Mouse (Mus musculus) midbrain, postnatal 0 days (tissue): ENCODE measurements around the gene Kctd15. TPM values are rescaled to one million over a fixed set of nuclear protein-coding genes. Genes with fewer than 3 reads are reported as not detected.
A peak's percentile ranks its signal among the peaks of the same experiment; 100 is the strongest.

Source experiments
- ATAC-seq: fragments of 200-750 bp; cut with Nextera tagmentation; 2 replicates; pipeline ENCODE4 v1.8.0; 2017; ENCODE audit warnings: moderate number of reproducible peaks, mild to moderate bottlenecking, moderate TSS enrichment, moderate library complexity; ENCODE audit not compliant: low FRiP score
- DNase-seq: peaks from one replicate; pipeline ENCODE4 v3.0.0-alpha.2; 2015; ENCODE audit warnings: low spot score
- H3K27ac ChIP-seq: fragments of 300-500 bp; sonication (generic); 2 replicates; pipeline ENCODE4 v1.5.1; 2014; ENCODE audit warnings: low read depth, mild to moderate bottlenecking, low read length, mixed read lengths
- H3K27me3 ChIP-seq: fragments of 300-500 bp; sonication (generic); 2 replicates; pipeline ENCODE4 v1.6.1; 2014; ENCODE audit warnings: low read length, control low read depth, mixed read lengths; ENCODE audit not compliant: insufficient read depth
- H3K36me3 ChIP-seq: fragments of 300-500 bp; sonication (generic); 2 replicates; pipeline ENCODE4 v1.6.1; 2014; ENCODE audit warnings: low read length, control low read depth, mixed read lengths; ENCODE audit not compliant: insufficient read depth
- H3K4me1 ChIP-seq: fragments of 300-500 bp; sonication (generic); 2 replicates; pipeline ENCODE4 v1.6.1; 2014; ENCODE audit warnings: mild to moderate bottlenecking, control low read depth, antibody characterized with exemption, low read length, mixed read lengths; ENCODE audit not compliant: insufficient read depth
- H3K4me2 ChIP-seq: fragments of 300-500 bp; sonication (generic); 2 replicates; pipeline ENCODE4 v1.6.1; 2014; ENCODE audit warnings: low read depth, mild to moderate bottlenecking, low read length, mixed read lengths; ENCODE audit not compliant: poor library complexity, severe bottlenecking
- H3K4me3 ChIP-seq: fragments of 300-500 bp; sonication (generic); 2 replicates; pipeline ENCODE4 v1.5.1; 2014; ENCODE audit warnings: low read depth, mild to moderate bottlenecking, low read length, moderate library complexity
- H3K9ac ChIP-seq: fragments of 300-500 bp; sonication (generic); replicated peaks from 2 replicates; pipeline ENCODE4 v1.6.1; 2014; ENCODE audit warnings: mild to moderate bottlenecking, low read length, moderate library complexity, mixed read lengths; ENCODE audit not compliant: poor library complexity, severe bottlenecking
- H3K9me3 ChIP-seq: fragments of 300-500 bp; sonication (generic); 2 replicates; pipeline ENCODE4 v1.6.1; 2016; ENCODE audit warnings: low read length, control low read depth
- CTCF ChIP-seq: IDR thresholded peaks from 2 replicates; pipeline ENCODE4 v1.5.1; 2016; ENCODE audit warnings: antibody characterized with exemption, mild to moderate bottlenecking
- WGBS: fragments of 180-500 bp; shearing (Covaris S2); extraction: QIAGEN DNeasy Blood & Tissue Kit; methylation state at CpG from one replicate; pipeline ENCODE4 v1.1.7; 2014; 5-methylcytosine and 5-hydroxymethylcytosine counted together
- polyA plus RNA-seq: library from polyadenylated mRNA; unstranded; fragments of >200 nt; fragmentation: Nextera tagmentation; extraction: Ambion mirVana; gene quantifications from 2 replicates; pipeline ENCODE4 v1.2.1, GENCODE M21; 2015
- total RNA-seq: library from RNA; depleted of rRNA; stranded (reverse); fragments of >200 nt; gene quantifications from 2 replicates; pipeline ENCODE4 v1.2.3, GENCODE M21; 2014

Kctd15 gene
- total and polyA plus RNA-seq, 2 experiments from 2014 or later, result 15.0 to 69.1 TPM

- H3K4me3 ChIP-seq, result no peak overlapping the region
- H3K27me3 ChIP-seq, result no peaks in the 10 kb centered on the region
- TF ChIP-seq CTCF, result no peak
- no peaks in the 10 kb centered on the region for H3K36me3 ChIP-seq
- DNase-seq (no peak), ATAC-seq (no peak)
- no peak overlapping the region for H3K27ac ChIP-seq
- WGBS, result 81% methylated on average over 10 of the region's 10 CpGs
- H3K9ac ChIP-seq, result no peak overlapping the region
- no peaks in the 10 kb centered on the region for H3K9me3 ChIP-seq
- peaks cover 8% of the 10 kb centered on the region; the same call in 1 of the 2 replicates for H3K4me1 ChIP-seq
- no peak overlapping the region for H3K4me2 ChIP-seq
These were observed 23.4 kb downstream of the Kctd15 start for GRCm38 (mm10) chr7:34632966-34633742.

DNA sequence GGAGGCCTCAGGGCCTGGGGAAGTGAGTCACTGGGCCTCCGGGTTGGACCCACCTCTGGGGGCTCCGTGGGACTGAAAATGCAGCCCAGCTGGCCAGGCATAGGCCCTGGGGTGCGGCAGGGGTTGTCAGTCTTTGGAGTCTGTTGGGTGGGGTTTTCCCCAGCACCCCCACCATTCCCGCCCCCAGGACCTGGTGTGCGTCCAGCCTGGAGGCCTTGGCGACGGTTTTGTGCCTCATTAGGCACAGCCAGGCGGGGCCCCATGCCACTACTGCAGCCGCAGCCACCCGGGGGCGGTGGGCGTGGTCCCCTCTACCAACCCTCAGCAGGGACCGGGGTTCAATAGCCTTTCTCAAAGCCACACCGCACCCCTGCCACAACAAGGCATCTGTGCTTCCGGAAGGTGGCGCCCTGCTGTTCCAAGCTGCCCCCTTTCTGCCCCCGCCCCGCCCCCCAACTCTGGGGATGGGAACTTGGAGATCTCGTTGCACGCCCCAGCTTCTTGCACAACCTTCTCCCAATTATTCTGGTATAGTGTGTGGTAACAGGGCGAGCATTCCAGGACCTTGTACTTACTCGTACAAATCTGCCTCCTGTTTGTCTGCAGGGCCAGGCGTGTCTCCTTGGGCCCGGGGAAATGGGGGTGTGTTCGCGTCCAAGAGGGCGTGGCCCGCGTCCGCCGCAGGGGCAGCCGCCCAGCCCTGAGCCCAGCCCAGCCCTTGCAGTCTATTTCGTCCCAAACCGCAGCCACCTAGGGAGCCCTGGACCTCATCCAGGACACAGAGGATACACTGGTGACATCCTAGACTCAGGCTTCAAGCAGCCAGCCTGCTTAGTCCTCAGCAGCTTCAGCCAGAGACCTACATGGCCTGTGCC is 26.1 kb downstream of the Kctd15 start:
- H3K27ac ChIP-seq, result peak overlapping the region; percentile 51; the same call in 1 of the 2 replicates
- H3K9ac ChIP-seq, result peak overlapping the region; percentile 56
- peak overlapping the region; percentile 60 for H3K4me2 ChIP-seq
- H3K36me3 ChIP-seq, result no peaks in the 10 kb centered on the region
- H3K9me3 ChIP-seq, result no peaks in the 10 kb centered on the region
- 2% methylated on average over 34 of the region's 34 CpGs for WGBS
- ATAC-seq (peak; percentile 66), DNase-seq (peak; percentile 70)
- H3K4me3 ChIP-seq, result peak overlapping the region; percentile 28
- peak; percentile 38 for TF ChIP-seq CTCF
- H3K4me1 ChIP-seq, result peaks cover 8% of the 10 kb centered on the region; the same call in 1 of the 2 replicates
- no peaks in the 10 kb centered on the region for H3K27me3 ChIP-seq

DNA sequence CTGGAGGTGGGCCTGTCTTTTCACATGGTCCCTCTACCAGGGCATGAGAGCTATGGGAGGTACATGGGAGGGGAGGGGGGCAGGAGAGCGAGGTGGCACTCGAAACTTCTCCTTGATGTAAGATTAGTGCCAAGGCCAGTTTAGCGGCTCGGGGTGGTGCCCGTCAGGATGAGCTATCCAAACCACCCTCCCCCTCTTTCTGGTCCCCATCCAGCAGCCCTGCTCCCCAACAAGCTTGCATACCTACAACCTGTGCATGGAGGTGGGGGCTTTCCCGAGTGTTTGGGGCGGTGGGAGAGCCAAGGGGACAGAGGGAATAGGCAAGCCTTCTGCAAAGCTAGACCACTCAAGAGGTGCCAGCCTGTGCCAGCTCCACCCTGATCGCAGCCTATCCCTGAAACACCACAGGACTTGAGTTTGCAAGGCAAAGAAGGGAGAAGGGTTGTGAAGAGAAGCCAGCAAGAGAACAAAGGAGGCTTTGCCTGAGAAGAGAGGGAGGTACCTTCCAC is 26.8 kb downstream of the Kctd15 start:
- H3K27me3 ChIP-seq, result no peaks in the 10 kb centered on the region
- no peak overlapping the region for H3K4me3 ChIP-seq
- H3K9me3 ChIP-seq, result no peaks in the 10 kb centered on the region
- ATAC-seq (no peak), DNase-seq (peak; percentile 28)
- no peak overlapping the region; the same call in 1 of the 2 replicates for H3K9ac ChIP-seq
- H3K4me2 ChIP-seq, result peak overlapping the region; percentile 60
- TF ChIP-seq CTCF, result no peak
- no peaks in the 10 kb centered on the region for H3K36me3 ChIP-seq
- peaks cover 8% of the 10 kb centered on the region; the same call in 1 of the 2 replicates for H3K4me1 ChIP-seq
- H3K27ac ChIP-seq, result peak overlapping the region; percentile 51; the same call in 1 of the 2 replicates
- WGBS, result 52% methylated on average over 8 of the region's 8 CpGs

- Histone ChIP-seq H3K4me2 (no peak overlapping the region), H3K27me3 (no peaks in the 10 kb centered on the region), H3K36me3 (no peaks in the 10 kb centered on the region), H3K4me3 (no peak overlapping the region), H3K27ac (no peak overlapping the region), H3K9ac (no peak overlapping the region), H3K9me3 (no peaks in the 10 kb centered on the region), H3K4me1 (no peaks in the 10 kb centered on the region)
- 47% methylated on average over 2 of the region's 2 CpGs for WGBS
- TF ChIP-seq CTCF, result no peak
- ATAC-seq (no peak), DNase-seq (no peak)
These were observed 36.1 kb downstream of the Kctd15 start for GRCm38 (mm10) chr7:34620411-34620810.

DNA sequence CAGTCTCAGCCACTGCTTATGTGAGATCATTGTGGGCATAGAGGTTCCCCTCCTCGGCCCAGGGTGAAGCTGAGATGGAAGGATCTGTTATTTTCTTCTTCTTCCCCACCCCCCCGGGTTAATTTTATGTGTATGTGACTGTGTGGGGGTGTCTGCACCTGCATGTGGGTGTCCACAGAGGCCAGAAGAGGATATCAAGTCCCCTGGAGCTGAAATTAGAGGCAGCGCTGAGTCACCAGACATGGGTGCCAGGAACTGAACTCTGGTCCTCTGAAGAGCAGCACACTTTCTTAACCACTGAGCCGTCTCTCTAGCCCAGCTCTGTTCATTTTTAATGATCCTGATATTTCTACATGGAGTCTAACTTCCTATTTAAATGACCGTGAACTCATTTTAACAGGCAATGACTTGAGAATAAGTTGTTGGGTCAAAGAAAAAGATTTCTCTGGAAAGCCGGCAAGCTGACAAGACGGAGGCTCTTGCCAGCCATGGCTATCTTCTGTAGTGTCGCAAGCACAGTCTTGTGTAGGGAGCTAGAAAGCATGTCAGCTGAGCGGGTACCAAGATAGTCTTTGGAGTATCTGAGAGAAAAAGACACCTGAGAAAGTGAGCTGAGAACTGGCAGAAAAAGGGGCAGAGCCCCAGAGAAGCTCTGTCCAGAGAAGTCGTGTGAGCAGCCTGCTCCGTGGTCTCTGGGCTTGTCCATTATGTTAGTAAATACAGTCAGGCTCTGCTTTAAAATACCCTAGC is 38.2 kb downstream of the Kctd15 start:
- H3K4me2 ChIP-seq, result no peak overlapping the region
- no peak overlapping the region for H3K9ac ChIP-seq
- no peak overlapping the region for H3K4me3 ChIP-seq
- no peak for TF ChIP-seq CTCF
- WGBS, result 85% methylated on average over 11 of the region's 11 CpGs
- no peak for DNase-seq
- H3K27me3 ChIP-seq, result no peaks in the 10 kb centered on the region
- no peaks in the 10 kb centered on the region for H3K4me1 ChIP-seq
- no peak for ATAC-seq
- no peaks in the 10 kb centered on the region for H3K36me3 ChIP-seq
- H3K9me3 ChIP-seq, result no peaks in the 10 kb centered on the region
- no peak overlapping the region for H3K27ac ChIP-seq
